Mouse (Mus musculus): ENCODE data around the gene Rprd2. TPM values are rescaled to one million over a fixed set of nuclear protein-coding genes. Genes with fewer than 3 reads are reported as not detected.
A peak's percentile ranks its signal among the peaks of the same experiment; 100 is the strongest.

Gene Rprd2
- total and polyA plus RNA-seq, 2 experiments, result 5.1 to 7.6 TPM

- WGBS, result 90% methylated on average over 1 of the region's 1 CpGs
- no peak overlapping the region for H3K27ac ChIP-seq (replicated peaks; ENCODE audit: insufficient read depth, low read depth, low read length)
- DNase-seq (ENCODE audit: extremely low read depth, low read depth, low spot score), result no peak
Observed at GRCm38 (mm10) chr3:95794299-95794698, 24.4 kb downstream of the Rprd2 start.

GRCm38 (mm10) chr3:95793662-95794061 is 25.0 kb downstream of the Rprd2 start:
- Histone ChIP-seq H3K4me3 (ENCODE audit: insufficient read depth, low read depth, low read length) (no peak overlapping the region), H3K27ac (replicated peaks; ENCODE audit: insufficient read depth, low read depth, low read length) (no peak overlapping the region), H3K9ac (ENCODE audit: low read depth, low read length) (no peak overlapping the region), H3K4me1 (ENCODE audit: control insufficient read depth, insufficient read depth, low read length) (peaks cover 4% of the 10 kb centered on the region), H3K27me3 (ENCODE audit: control insufficient read depth, insufficient read depth, low read length) (no peaks in the 10 kb centered on the region), H3K79me2 (ENCODE audit: control insufficient read depth, insufficient read depth, low read length) (peaks cover 28% of the 10 kb centered on the region; the same call in 1 of the 2 replicates), H3K36me3 (ENCODE audit: control insufficient read depth, insufficient read depth, low read length) (peaks cover 1% of the 10 kb centered on the region; the same call in 1 of the 2 replicates)
- no peak for DNase-seq (ENCODE audit: extremely low read depth, low read depth, low spot score)
- 65% methylated on average over 2 of the region's 2 CpGs for WGBS
- TF ChIP-seq POLR2A (IDR thresholded peaks at IDR 0.05; ENCODE audit: extremely low read depth, insufficient read depth, low read length), result no peak
- no peak for TF ChIP-seq CTCF (IDR thresholded peaks at IDR 0.05; ENCODE audit: low read depth, low read length)

More at GRCm38 (mm10) chr3:95794299-95794698, 24.4 kb downstream of the Rprd2 start:
- TF ChIP-seq CTCF (IDR thresholded peaks at IDR 0.05; ENCODE audit: low read depth, low read length), result no peak
- TF ChIP-seq POLR2A (IDR thresholded peaks at IDR 0.05; ENCODE audit: extremely low read depth, insufficient read depth, low read length), result no peak
- Histone ChIP-seq H3K36me3 (ENCODE audit: control insufficient read depth, insufficient read depth, low read length) (peaks cover 1% of the 10 kb centered on the region; the same call in 1 of the 2 replicates), H3K27me3 (ENCODE audit: control insufficient read depth, insufficient read depth, low read length) (no peaks in the 10 kb centered on the region), H3K4me3 (ENCODE audit: insufficient read depth, low read depth, low read length) (no peak overlapping the region), H3K9ac (ENCODE audit: low read depth, low read length) (no peak overlapping the region), H3K79me2 (ENCODE audit: control insufficient read depth, insufficient read depth, low read length) (peaks cover 30% of the 10 kb centered on the region; the same call in 1 of the 2 replicates), H3K4me1 (ENCODE audit: control insufficient read depth, insufficient read depth, low read length) (peaks cover 4% of the 10 kb centered on the region)

GRCm38 (mm10) chr3:95785501-95785900 is 33.2 kb downstream of the Rprd2 start:
- DNase-seq (ENCODE audit: extremely low read depth, low read depth, low spot score), result no peak
- no peak for TF ChIP-seq CTCF (IDR thresholded peaks at IDR 0.05; ENCODE audit: low read depth, low read length)
- TF ChIP-seq POLR2A (IDR thresholded peaks at IDR 0.05; ENCODE audit: extremely low read depth, insufficient read depth, low read length), result no peak
- H3K4me3 ChIP-seq (ENCODE audit: insufficient read depth, low read depth, low read length), result no peak overlapping the region
- H3K9ac ChIP-seq (ENCODE audit: low read depth, low read length), result no peak overlapping the region
- H3K27me3 ChIP-seq (ENCODE audit: control insufficient read depth, insufficient read depth, low read length), result no peaks in the 10 kb centered on the region
- peaks cover 56% of the 10 kb centered on the region for H3K36me3 ChIP-seq (ENCODE audit: control insufficient read depth, insufficient read depth, low read length)
- H3K4me1 ChIP-seq (ENCODE audit: control insufficient read depth, insufficient read depth, low read length), result no peaks in the 10 kb centered on the region
- no peak overlapping the region for H3K27ac ChIP-seq (replicated peaks; ENCODE audit: insufficient read depth, low read depth, low read length)
- no peaks in the 10 kb centered on the region; the same call in 1 of the 2 replicates for H3K79me2 ChIP-seq (ENCODE audit: control insufficient read depth, insufficient read depth, low read length)
- WGBS, result 81% methylated on average over 4 of the region's 4 CpGs

- TF ChIP-seq POLR2A (IDR thresholded peaks at IDR 0.05; ENCODE audit: extremely low read depth, insufficient read depth, low read length) (no peak), CTCF (IDR thresholded peaks at IDR 0.05; ENCODE audit: low read depth, low read length) (peak; percentile 31; the same call in 1 of the 2 replicates)
- no peak overlapping the region for H3K4me3 ChIP-seq (ENCODE audit: insufficient read depth, low read depth, low read length)
- peaks cover 47% of the 10 kb centered on the region for H3K36me3 ChIP-seq (ENCODE audit: control insufficient read depth, insufficient read depth, low read length)
- H3K4me1 ChIP-seq (ENCODE audit: control insufficient read depth, insufficient read depth, low read length), result no peaks in the 10 kb centered on the region
- DNase-seq (ENCODE audit: extremely low read depth, low read depth, low spot score), result peak; percentile 17
- no peak overlapping the region for H3K27ac ChIP-seq (replicated peaks; ENCODE audit: insufficient read depth, low read depth, low read length)
- H3K79me2 ChIP-seq (ENCODE audit: control insufficient read depth, insufficient read depth, low read length), result no peaks in the 10 kb centered on the region
- no peak overlapping the region for H3K9ac ChIP-seq (ENCODE audit: low read depth, low read length)
- H3K27me3 ChIP-seq (ENCODE audit: control insufficient read depth, insufficient read depth, low read length), result no peaks in the 10 kb centered on the region
Observed at GRCm38 (mm10) chr3:95771985-95772384, 46.7 kb downstream of the Rprd2 start.

GRCm38 (mm10) chr3:95765534-95765933 is 53.1 kb downstream of the Rprd2 start:
- TF ChIP-seq POLR2A (IDR thresholded peaks at IDR 0.05; ENCODE audit: extremely low read depth, insufficient read depth, low read length) (no peak), CTCF (IDR thresholded peaks at IDR 0.05; ENCODE audit: low read depth, low read length) (no peak)
- no peak for DNase-seq (ENCODE audit: extremely low read depth, low read depth, low spot score)
- Histone ChIP-seq H3K36me3 (ENCODE audit: control insufficient read depth, insufficient read depth, low read length) (peaks cover 35% of the 10 kb centered on the region), H3K9ac (ENCODE audit: low read depth, low read length) (no peak overlapping the region), H3K4me3 (ENCODE audit: insufficient read depth, low read depth, low read length) (no peak overlapping the region), H3K79me2 (ENCODE audit: control insufficient read depth, insufficient read depth, low read length) (no peaks in the 10 kb centered on the region; the same call in 1 of the 2 replicates), H3K4me1 (ENCODE audit: control insufficient read depth, insufficient read depth, low read length) (no peaks in the 10 kb centered on the region), H3K27ac (replicated peaks; ENCODE audit: insufficient read depth, low read depth, low read length) (no peak overlapping the region), H3K27me3 (ENCODE audit: control insufficient read depth, insufficient read depth, low read length) (no peaks in the 10 kb centered on the region)
- WGBS, result 90% methylated on average over 10 of the region's 10 CpGs

GRCm38 (mm10) chr3:95763811-95764210 is 54.9 kb downstream of the Rprd2 start:
- WGBS, result 86% methylated on average over 10 of the region's 10 CpGs
- TF ChIP-seq POLR2A (IDR thresholded peaks at IDR 0.05; ENCODE audit: extremely low read depth, insufficient read depth, low read length) (no peak), CTCF (IDR thresholded peaks at IDR 0.05; ENCODE audit: low read depth, low read length) (no peak)
- H3K4me1 ChIP-seq (ENCODE audit: control insufficient read depth, insufficient read depth, low read length), result no peaks in the 10 kb centered on the region
- no peak overlapping the region for H3K9ac ChIP-seq (ENCODE audit: low read depth, low read length)
- H3K27me3 ChIP-seq (ENCODE audit: control insufficient read depth, insufficient read depth, low read length), result no peaks in the 10 kb centered on the region
- peaks cover 25% of the 10 kb centered on the region for H3K36me3 ChIP-seq (ENCODE audit: control insufficient read depth, insufficient read depth, low read length)
- DNase-seq (ENCODE audit: extremely low read depth, low read depth, low spot score), result no peak
- no peaks in the 10 kb centered on the region; the same call in 1 of the 2 replicates for H3K79me2 ChIP-seq (ENCODE audit: control insufficient read depth, insufficient read depth, low read length)
- H3K4me3 ChIP-seq (ENCODE audit: insufficient read depth, low read depth, low read length), result no peak overlapping the region
- H3K27ac ChIP-seq (replicated peaks; ENCODE audit: insufficient read depth, low read depth, low read length), result no peak overlapping the region
